Mouse (Mus musculus) megakaryocyte, embryonic 14.5 days (primary cell): ENCODE measurements around the gene Psap.

Experiments
- FLI1 ChIP-seq: IDR thresholded peaks from 2 replicates; pipeline ENCODE4 v1.6.1; 2012; ENCODE audit warnings: low read length, inconsistent platforms, mixed read lengths
- GATA1 ChIP-seq: IDR thresholded peaks from 3 replicates; pipeline ENCODE4 v1.6.1; 2012; ENCODE audit warnings: mixed read lengths, low read length, inconsistent platforms, borderline replicate concordance

- TF ChIP-seq GATA1: no peak
- TF ChIP-seq FLI1: no peak
Measured at GRCm38 (mm10) chr10:60346701-60347405, 69.4 kb downstream of the Psap start, which contains the start of gene Vsir.
